Mouse (Mus musculus) layer of hippocampus, postnatal 36 days (tissue): ENCODE measurements around the gene Barhl2. TPM values are rescaled to one million over a fixed set of nuclear protein-coding genes. Genes with fewer than 3 reads are reported as not detected.

Experiments
- DNase-seq, 2 experiments: peaks; one replicate each; pipeline ENCODE4 v3.0.0; 2022
- total RNA-seq, 2 experiments: library from RNA; stranded (reverse); gene quantifications; 2 replicates each; pipeline ENCODE4 v1.2.3; 2021

Gene Barhl2
- total RNA-seq, 2 experiments from 2014 or later = 0.15 TPM; not detected in 1

GRCm38 (mm10) chr5:106454411-106455105, 3.4 kb downstream of the Barhl2 start:
- DNase-seq = no peak

- DNase-seq = no peak
Observed at GRCm38 (mm10) chr5:106453886-106454321, 4.1 kb downstream of the Barhl2 start.

GRCm38 (mm10) chr5:106453181-106453885, 4.6 kb downstream of the Barhl2 start:
- DNase-seq = no peak

- DNase-seq = no peak
Observed at GRCm38 (mm10) chr5:106452686-106453085, 5.3 kb downstream of the Barhl2 start.

- no peak for DNase-seq
Observed at GRCm38 (mm10) chr5:106451681-106452440, 6.1 kb downstream of the Barhl2 start.

- DNase-seq = no peak
Observed at GRCm38 (mm10) chr5:106450426-106451160, 7.4 kb downstream of the Barhl2 start.

- no peak for DNase-seq
Observed at GRCm38 (mm10) chr5:106449720-106450425, 8.1 kb downstream of the Barhl2 start.

- no peak for DNase-seq
Observed at GRCm38 (mm10) chr5:106448798-106449125, 9.2 kb downstream of the Barhl2 start.

GRCm38 (mm10) chr5:106447951-106448797, 9.8 kb downstream of the Barhl2 start:
- DNase-seq = no peak

- DNase-seq = no peak
Observed at GRCm38 (mm10) chr5:106447091-106447820, 10.7 kb downstream of the Barhl2 start.

- no peak for DNase-seq
Observed at GRCm38 (mm10) chr5:106446593-106446992, 11.4 kb downstream of the Barhl2 start.

- DNase-seq = no peak
Observed at GRCm38 (mm10) chr5:106445681-106446080, 12.3 kb downstream of the Barhl2 start.

- no peak for DNase-seq
Observed at GRCm38 (mm10) chr5:106438916-106439315, 19.1 kb downstream of the Barhl2 start.

- no peak for DNase-seq
Observed at GRCm38 (mm10) chr5:106426069-106426468, 31.9 kb downstream of the Barhl2 start.

- peak; percentile 15 to 22 for DNase-seq
Observed at GRCm38 (mm10) chr5:106420871-106421270, 37.1 kb downstream of the Barhl2 start.

GRCm38 (mm10) chr5:106420370-106420769, 37.6 kb downstream of the Barhl2 start:
- DNase-seq = no peak

- DNase-seq = no peak
Observed at GRCm38 (mm10) chr5:106417210-106417609, 40.8 kb downstream of the Barhl2 start.

GRCm38 (mm10) chr5:106416550-106416949, 41.4 kb downstream of the Barhl2 start:
- no peak for DNase-seq

GRCm38 (mm10) chr5:106415734-106416133, 42.2 kb downstream of the Barhl2 start:
- DNase-seq = no peak

- no peak for DNase-seq
Observed at GRCm38 (mm10) chr5:106402761-106403160, 55.2 kb downstream of the Barhl2 start.
